Mouse (Mus musculus): ENCODE results near the gene Parp11.
"Not testable (repeated sequence)": the region's sequence is repeated elsewhere in the genome, so short reads cannot be mapped to it uniquely, and the experiment has no call there.

Parp11 gene

GRCm38 (mm10) chr6:127496841-127497656, 50.4 kb downstream of the Parp11 start:
- DNase-seq (ENCODE audit: low spot score): no peak

GRCm38 (mm10) chr6:127500119-127500518, 53.5 kb downstream of the Parp11 start:
- no peak for DNase-seq (ENCODE audit: low spot score)

- no peak for DNase-seq (ENCODE audit: low spot score)
Measured at GRCm38 (mm10) chr6:127500806-127501205, 54.2 kb downstream of the Parp11 start.

- DNase-seq (ENCODE audit: low spot score): peak; percentile 73
Measured at GRCm38 (mm10) chr6:127502530-127502929, 55.9 kb downstream of the Parp11 start.

GRCm38 (mm10) chr6:127513776-127514175, 67.1 kb downstream of the Parp11 start:
- not testable (repeated sequence) for DNase-seq (ENCODE audit: low spot score)

- no peak for DNase-seq (ENCODE audit: low spot score)
Measured at GRCm38 (mm10) chr6:127521176-127521575, 74.5 kb downstream of the Parp11 start.

GRCm38 (mm10) chr6:127522326-127522725, 75.7 kb downstream of the Parp11 start:
- no peak for DNase-seq (ENCODE audit: low spot score)

- DNase-seq (ENCODE audit: low spot score): peak; percentile 84
Measured at GRCm38 (mm10) chr6:127524442-127524841, 77.8 kb downstream of the Parp11 start.

GRCm38 (mm10) chr6:127528625-127529024, 82.0 kb downstream of the Parp11 start:
- no peak for DNase-seq (ENCODE audit: low spot score)

- DNase-seq (ENCODE audit: low spot score): no peak
Measured at GRCm38 (mm10) chr6:127529451-127529850, 82.8 kb downstream of the Parp11 start.

GRCm38 (mm10) chr6:127530206-127530605, 83.6 kb downstream of the Parp11 start:
- no peak for DNase-seq (ENCODE audit: low spot score)

GRCm38 (mm10) chr6:127531412-127532205, 85.0 kb downstream of the Parp11 start:
- DNase-seq (ENCODE audit: low spot score): no peak

GRCm38 (mm10) chr6:127532304-127532703, 85.7 kb downstream of the Parp11 start:
- DNase-seq (ENCODE audit: low spot score): no peak

GRCm38 (mm10) chr6:127533766-127534165, 87.1 kb downstream of the Parp11 start:
- DNase-seq (ENCODE audit: low spot score): no peak

GRCm38 (mm10) chr6:127537035-127537434, 90.4 kb downstream of the Parp11 start:
- no peak for DNase-seq (ENCODE audit: low spot score)

- DNase-seq (ENCODE audit: low spot score): no peak
Measured at GRCm38 (mm10) chr6:127538118-127538517, 91.5 kb downstream of the Parp11 start.

- no peak for DNase-seq (ENCODE audit: low spot score)
Measured at GRCm38 (mm10) chr6:127539226-127539625, 92.6 kb downstream of the Parp11 start.

GRCm38 (mm10) chr6:127539659-127540058, 93.0 kb downstream of the Parp11 start:
- DNase-seq (ENCODE audit: low spot score): no peak

- DNase-seq (ENCODE audit: low spot score): no peak
Measured at GRCm38 (mm10) chr6:127540517-127540916, 93.9 kb downstream of the Parp11 start.

- peak; percentile 89 for DNase-seq (ENCODE audit: low spot score)
Measured at GRCm38 (mm10) chr6:127541617-127542374, 95.2 kb downstream of the Parp11 start.

All from retina, embryonic 14.5 days (tissue).